Mouse (Mus musculus) heart, postnatal 25 days (tissue): ENCODE results near the gene Pip5k1c. TPM values are rescaled to one million over a fixed set of nuclear protein-coding genes. Genes with fewer than 3 reads are reported as not detected.

Experiments
- DNase-seq: peaks from one replicate; pipeline ENCODE4 v3.0.0; 2022; ENCODE audit warnings: low spot score
- intact Hi-C: fragments of 180-260 bp; cut with DNase I; formaldehyde crosslinking; loops from one replicate; pipeline ENCODE4 v1.15.1; 2025
- total RNA-seq, 2 experiments: library from RNA; stranded (reverse); gene quantifications; 2 replicates each; pipeline ENCODE4 v1.2.3; 2021

The Pip5k1c gene
- total RNA-seq, 2 experiments from 2014 or later, result 30.0 to 33.7 TPM

- intact Hi-C loops, result loop anchor here (2.0 kb wide), 1 partner anchor 27 kb away; the partner anchor contains the start of gene Pip5k1c
- no peak for DNase-seq
Observed at GRCm38 (mm10) chr10:81319741-81320549, 27.2 kb downstream of the Pip5k1c start.

GRCm38 (mm10) chr10:81320550-81321347 is 28.0 kb downstream of the Pip5k1c start, which contains the start of gene Cactin:
Gene Cactin (plus strand): TSS chr10:81321103.
- intact Hi-C loops, result loop anchor here (2.0 kb wide), 1 partner anchor 28 kb away; the partner anchor contains the start of gene Pip5k1c
- DNase-seq, result peak; percentile 100

- intact Hi-C loops, result loop anchor here (2.0 kb wide), 1 partner anchor 29 kb away; the partner anchor contains the start of gene Pip5k1c
- DNase-seq, result no peak
Observed at GRCm38 (mm10) chr10:81321436-81321835, 28.7 kb downstream of the Pip5k1c start.

GRCm38 (mm10) chr10:81322444-81322843 is 29.7 kb downstream of the Pip5k1c start:
- intact Hi-C loops, result loop anchor here (2.0 kb wide), 1 partner anchor 20 kb away; the partner anchor contains the start of gene Gipc3
- DNase-seq, result no peak

GRCm38 (mm10) chr10:81323141-81323775 is 30.5 kb downstream of the Pip5k1c start:
- intact Hi-C loops, result loop anchor here (2.0 kb wide), 1 partner anchor 20 kb away; the partner anchor contains the start of gene Gipc3
- DNase-seq, result no peak

- intact Hi-C loops, result loop anchor here (2.0 kb wide), 1 partner anchor 19 kb away; the partner anchor contains the start of gene Gipc3
- no peak for DNase-seq
Observed at GRCm38 (mm10) chr10:81323791-81324530, 31.2 kb downstream of the Pip5k1c start.

GRCm38 (mm10) chr10:81325176-81325575 is 32.4 kb downstream of the Pip5k1c start:
- no peak for DNase-seq
- intact Hi-C loops, result no loop called here

- DNase-seq, result no peak
- intact Hi-C loops, result no loop called here
Observed at GRCm38 (mm10) chr10:81325781-81326180, 33.0 kb downstream of the Pip5k1c start.

- peak; percentile 62 for DNase-seq
- intact Hi-C loops, result no loop called here
Observed at GRCm38 (mm10) chr10:81326858-81327257, 34.1 kb downstream of the Pip5k1c start.

GRCm38 (mm10) chr10:81327959-81328358 is 35.2 kb downstream of the Pip5k1c start:
- DNase-seq, result no peak
- intact Hi-C loops, result loop anchor here (2.0 kb wide), 1 partner anchor 77 kb away; no protein-coding TSS in a partner anchor

GRCm38 (mm10) chr10:81328386-81328785 is 35.6 kb downstream of the Pip5k1c start, which contains the start of gene Tbxa2r:
Gene Tbxa2r (plus strand): TSS chr10:81328731.
- intact Hi-C loops, result loop anchor here (2.0 kb wide), 1 partner anchor 76 kb away; no protein-coding TSS in a partner anchor
- DNase-seq, result peak; percentile 73

GRCm38 (mm10) chr10:81329194-81329975 is 36.6 kb downstream of the Pip5k1c start:
- no peak for DNase-seq
- intact Hi-C loops, result loop anchor here (2.0 kb wide), 1 partner anchor 75 kb away; no protein-coding TSS in a partner anchor

- intact Hi-C loops, result no loop called here
- peak; percentile 70 for DNase-seq
Observed at GRCm38 (mm10) chr10:81330007-81330406, 37.2 kb downstream of the Pip5k1c start.

- intact Hi-C loops, result no loop called here
- DNase-seq, result no peak
Observed at GRCm38 (mm10) chr10:81332277-81332676, 39.5 kb downstream of the Pip5k1c start.

GRCm38 (mm10) chr10:81334324-81334723 is 41.6 kb downstream of the Pip5k1c start:
- DNase-seq, result no peak
- intact Hi-C loops, result no loop called here

- intact Hi-C loops, result no loop called here
- no peak for DNase-seq
Observed at GRCm38 (mm10) chr10:81335393-81336340, 42.9 kb downstream of the Pip5k1c start.

- intact Hi-C loops, result no loop called here
Observed at GRCm38 (mm10) chr10:81336558-81336957, 43.8 kb downstream of the Pip5k1c start.

More at GRCm38 (mm10) chr10:81336558-81336957, 43.8 kb downstream of the Pip5k1c start:
- DNase-seq, result no peak
